Mouse (Mus musculus): ENCODE data around the gene Anxa5.
A peak's percentile ranks its signal among the peaks of the same experiment; 100 is the strongest.

The Anxa5 gene

GRCm38 (mm10) chr3:36488367-36488766 is 12.7 kb upstream of the Anxa5 start:
- no peak for DNase-seq (ENCODE audit: low spot score)

GRCm38 (mm10) chr3:36486881-36487280 is 11.2 kb upstream of the Anxa5 start:
- DNase-seq (ENCODE audit: low spot score): no peak

GRCm38 (mm10) chr3:36486176-36486575 is 10.5 kb upstream of the Anxa5 start:
- DNase-seq (ENCODE audit: low spot score): no peak

GRCm38 (mm10) chr3:36484292-36484691 is 8.6 kb upstream of the Anxa5 start:
- no peak for DNase-seq (ENCODE audit: low spot score)

GRCm38 (mm10) chr3:36482940-36483339 is 7.2 kb upstream of the Anxa5 start:
- DNase-seq (ENCODE audit: low spot score): no peak

GRCm38 (mm10) chr3:36481776-36482193 is 6.1 kb upstream of the Anxa5 start:
- DNase-seq (ENCODE audit: low spot score): peak; percentile 77

- DNase-seq (ENCODE audit: low spot score): no peak
These were observed 4.8 kb upstream of the Anxa5 start for GRCm38 (mm10) chr3:36480486-36480885.

- no peak for DNase-seq (ENCODE audit: low spot score)
These were observed 3.1 kb upstream of the Anxa5 start for GRCm38 (mm10) chr3:36478776-36479175.

GRCm38 (mm10) chr3:36476261-36477155 is 814 bp upstream of the Anxa5 start:
- peak; percentile 18 for DNase-seq (ENCODE audit: low spot score)

GRCm38 (mm10) chr3:36474938-36475483 is 683 bp downstream of the Anxa5 start:
- DNase-seq (ENCODE audit: low spot score): peak; percentile 14

GRCm38 (mm10) chr3:36474421-36474820 is 1.3 kb downstream of the Anxa5 start:
- no peak for DNase-seq (ENCODE audit: low spot score)

- no peak for DNase-seq (ENCODE audit: low spot score)
These were observed 2.5 kb downstream of the Anxa5 start for GRCm38 (mm10) chr3:36473222-36473621.

- DNase-seq (ENCODE audit: low spot score): no peak
These were observed 3.8 kb downstream of the Anxa5 start for GRCm38 (mm10) chr3:36471856-36472255.

- DNase-seq (ENCODE audit: low spot score): no peak
These were observed 6.8 kb downstream of the Anxa5 start for GRCm38 (mm10) chr3:36468871-36469270.

GRCm38 (mm10) chr3:36467632-36468031 is 8.1 kb downstream of the Anxa5 start:
- DNase-seq (ENCODE audit: low spot score): no peak

GRCm38 (mm10) chr3:36465538-36465937 is 10.2 kb downstream of the Anxa5 start:
- no peak for DNase-seq (ENCODE audit: low spot score)

- no peak for DNase-seq (ENCODE audit: low spot score)
These were observed 13.3 kb downstream of the Anxa5 start for GRCm38 (mm10) chr3:36462348-36462747.

GRCm38 (mm10) chr3:36461819-36462218 is 13.9 kb downstream of the Anxa5 start:
- no peak for DNase-seq (ENCODE audit: low spot score)

GRCm38 (mm10) chr3:36460717-36461116 is 15.0 kb downstream of the Anxa5 start:
- DNase-seq (ENCODE audit: low spot score): no peak

- DNase-seq (ENCODE audit: low spot score): no peak
These were observed 20.1 kb downstream of the Anxa5 start for GRCm38 (mm10) chr3:36455566-36455965.

GRCm38 (mm10) chr3:36455124-36455523 is 20.6 kb downstream of the Anxa5 start:
- DNase-seq (ENCODE audit: low spot score): no peak

GRCm38 (mm10) chr3:36452502-36452901 is 23.2 kb downstream of the Anxa5 start:
- DNase-seq (ENCODE audit: low spot score): no peak

Data from embryo, embryonic 10.5 days (tissue).